Mouse (Mus musculus) cerebellum, adult 2 months (tissue): Measurements from ENCODE around the gene Lrmda.

Experiments
- CTCF ChIP-seq: fragments of 200-500 bp; IDR thresholded peaks from 2 replicates; pipeline ENCODE4 v1.5.1; 2011; ENCODE audit warnings: low read depth, mild to moderate bottlenecking, control low read depth, low read length, moderate library complexity, borderline replicate concordance; ENCODE audit not compliant: insufficient read depth
- POLR2A ChIP-seq: fragments of 200-500 bp; IDR thresholded peaks from 2 replicates; pipeline ENCODE4 v1.6.1; 2011; ENCODE audit warnings: low read length, control low read depth, borderline replicate concordance; ENCODE audit not compliant: insufficient read depth

- TF ChIP-seq CTCF (no peak), POLR2A (no peak)
These were observed 264.2 kb downstream of the Lrmda start for GRCm38 (mm10) chr14:22283722-22284121.
